Mouse (Mus musculus): Measurements from ENCODE around the gene Msh5. TPM values are rescaled to one million over a fixed set of nuclear protein-coding genes. Genes with fewer than 3 reads are reported as not detected.
"Not testable (repeated sequence)": the region's sequence is repeated elsewhere in the genome, so short reads cannot be mapped to it uniquely, and the experiment has no call there.

Gene Msh5
- total RNA-seq, 2 experiments from 2014 or later: 0.76 to 0.96 TPM

- DNase-seq (ENCODE audit: low spot score in 2 of 2): no peak
- intact Hi-C loops (cut with DNase I): no loop called here
These were observed 35.1 kb downstream of the Msh5 start for GRCm38 (mm10) chr17:35011440-35011839.

DNA sequence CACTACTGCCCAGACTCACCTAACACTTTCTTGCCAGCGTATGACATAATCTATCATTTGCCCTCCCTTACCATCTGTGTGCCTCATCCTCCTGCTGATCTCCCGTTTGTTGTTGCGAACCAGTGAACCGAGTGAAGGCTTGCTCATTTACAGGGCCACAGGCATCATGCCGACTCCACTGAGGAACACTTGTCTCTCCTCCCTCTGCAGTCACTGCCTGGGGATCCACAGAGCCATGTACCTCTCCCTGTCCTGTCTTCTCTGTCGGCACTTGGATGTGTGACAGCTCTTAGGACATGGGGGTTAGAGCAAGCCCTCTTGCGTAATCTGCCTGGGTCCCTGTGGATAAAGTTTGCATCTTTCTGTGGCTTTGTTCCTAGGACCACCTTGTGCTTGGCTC lies 37.0 kb downstream of the Msh5 start:
- no peak for DNase-seq (ENCODE audit: low spot score in 2 of 2)
- intact Hi-C loops (cut with DNase I): no loop called here

GRCm38 (mm10) chr17:35007387-35007991 lies 39.1 kb downstream of the Msh5 start:
- DNase-seq (ENCODE audit: low spot score in 2 of 2): no peak
- intact Hi-C loops (cut with DNase I): no loop called here

GRCm38 (mm10) chr17:35005902-35006301 lies 40.6 kb downstream of the Msh5 start:
- intact Hi-C loops (cut with DNase I); DNase-seq (ENCODE audit: low spot score in 2 of 2): not testable (repeated sequence)

DNA sequence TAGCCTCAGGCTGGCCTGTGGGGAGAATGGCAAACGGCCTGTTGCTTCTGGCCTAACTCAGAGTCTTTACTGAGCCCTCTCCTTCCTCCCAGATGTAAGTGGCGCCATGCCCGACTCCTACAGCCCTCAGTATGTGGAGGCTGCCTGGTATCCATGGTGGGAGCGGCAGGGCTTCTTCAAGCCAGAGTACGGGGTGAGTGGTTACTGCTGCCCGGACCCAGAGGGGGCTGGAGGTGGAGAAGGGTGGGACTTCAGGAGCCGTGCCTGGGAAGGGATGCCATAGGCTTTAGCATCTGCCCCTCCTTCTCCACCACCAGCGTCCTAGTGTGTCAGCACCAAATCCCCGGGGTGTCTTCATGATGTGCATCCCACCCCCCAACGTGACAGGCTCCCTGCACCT lies 41.4 kb downstream of the Msh5 start:
- intact Hi-C loops (cut with DNase I): no loop called here
- DNase-seq (ENCODE audit: low spot score in 2 of 2): no peak

DNA sequence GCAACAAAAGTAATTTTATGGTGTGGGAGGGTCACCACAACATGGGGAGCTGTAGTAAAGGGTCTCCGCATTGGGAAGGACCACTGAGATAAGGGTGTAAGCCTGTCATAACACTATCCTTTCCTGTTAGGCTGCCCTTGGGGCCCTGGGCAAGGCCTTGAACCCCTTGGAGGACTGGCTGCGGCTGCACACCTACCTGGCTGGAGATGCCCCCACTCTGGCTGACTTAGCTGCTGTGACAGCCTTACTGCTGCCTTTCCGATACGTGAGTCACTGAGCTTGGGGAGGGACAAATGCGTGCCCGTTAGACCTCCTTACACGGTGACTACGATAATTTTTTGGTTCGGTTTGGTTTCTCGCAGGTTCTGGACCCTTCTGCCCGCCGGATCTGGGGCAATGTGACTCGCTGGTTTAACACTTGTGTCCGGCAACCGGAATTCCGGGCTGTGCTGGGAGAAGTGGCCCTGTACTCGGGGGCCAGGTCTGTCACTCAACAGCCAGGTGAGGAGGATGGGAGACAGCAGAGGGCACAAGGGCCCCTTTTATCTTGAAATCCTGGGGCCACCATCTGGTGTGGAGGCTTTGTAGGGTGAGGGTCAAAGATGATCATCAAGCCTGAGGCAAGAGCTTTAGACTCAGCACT lies 42.3 kb downstream of the Msh5 start:
- no peak for DNase-seq (ENCODE audit: low spot score in 2 of 2)
- intact Hi-C loops (cut with DNase I): loop anchor here (5.0 kb wide), 1 partner anchor 238 kb away; the partner anchor contains the start of gene Ddx39b

- intact Hi-C loops (cut with DNase I): loop anchor here (5.0 kb wide), 1 partner anchor 239 kb away; the partner anchor contains the start of gene Ddx39b
- DNase-seq (ENCODE audit: low spot score in 2 of 2): no peak
These were observed 43.3 kb downstream of the Msh5 start for GRCm38 (mm10) chr17:35003022-35003838.

DNA sequence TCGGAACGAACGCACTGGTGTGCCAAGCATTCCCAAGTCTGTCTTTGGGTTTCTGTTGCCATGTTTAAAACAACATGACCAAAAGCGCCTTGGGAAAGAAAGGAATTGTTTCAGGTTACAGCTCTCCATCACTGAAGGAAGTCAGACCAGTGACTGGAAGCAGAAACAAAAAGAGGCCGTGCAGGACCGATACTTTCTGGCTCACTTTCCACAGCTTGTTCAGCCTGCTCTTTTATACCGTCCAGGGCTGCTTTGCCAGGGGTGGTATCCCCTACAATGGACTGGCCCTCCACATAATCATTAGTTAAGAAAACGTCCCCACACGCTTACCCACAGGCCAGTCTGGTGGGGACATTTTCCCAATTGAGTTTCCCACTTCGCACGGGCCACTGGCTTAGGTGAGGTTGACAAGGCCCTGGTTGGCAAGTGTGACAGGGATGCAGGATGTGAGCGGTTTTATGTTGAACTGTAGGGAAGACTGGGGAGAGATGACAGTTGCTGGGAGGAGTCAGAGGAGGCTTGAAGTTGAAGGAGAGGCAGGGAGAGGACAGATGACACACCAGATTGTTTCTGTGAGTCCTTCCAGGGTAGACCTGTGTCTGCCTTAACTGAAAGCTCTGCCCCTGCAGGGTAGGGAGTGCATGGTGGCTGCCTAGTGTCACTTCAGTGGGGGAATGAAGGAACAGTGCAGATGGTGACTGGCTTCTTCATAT lies 44.2 kb downstream of the Msh5 start:
- intact Hi-C loops (cut with DNase I): loop anchor here (5.0 kb wide), 1 partner anchor 240 kb away; the partner anchor contains the start of gene Ddx39b
- DNase-seq (ENCODE audit: low spot score in 2 of 2): no peak

DNA sequence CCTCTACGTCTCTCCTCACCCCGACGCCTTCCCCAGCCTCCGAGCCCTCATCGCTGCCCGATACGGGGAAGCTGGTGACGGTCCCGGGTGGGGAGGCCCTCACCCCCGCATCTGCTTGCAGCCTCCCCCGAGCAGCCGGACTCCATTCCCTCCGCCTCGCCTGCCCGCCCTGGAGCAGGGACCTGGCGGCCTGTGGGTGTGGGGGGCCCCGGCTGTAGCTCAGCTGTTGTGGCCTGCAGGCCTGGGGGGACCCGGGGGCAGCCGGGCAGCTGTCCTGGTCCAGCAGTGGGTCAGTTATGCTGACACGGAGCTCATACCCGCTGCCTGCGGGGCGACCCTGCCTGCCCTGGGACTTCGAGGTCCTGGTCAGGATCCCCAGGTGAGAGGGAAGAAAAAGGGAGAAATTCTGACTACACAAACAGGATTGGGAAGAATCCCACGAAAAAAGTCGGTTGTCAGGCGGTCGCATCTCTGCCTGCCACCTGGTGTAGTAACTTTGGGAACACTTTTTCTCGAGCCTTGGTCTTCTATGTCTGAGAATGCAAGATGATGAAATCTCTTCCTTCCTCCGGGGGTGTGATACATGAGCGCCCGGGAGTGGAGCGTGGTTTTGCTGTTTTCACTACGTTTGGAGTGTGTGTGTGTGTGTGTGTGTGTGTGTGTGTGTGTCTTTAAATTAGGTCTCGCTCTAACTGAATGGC lies 44.9 kb downstream of the Msh5 start:
- DNase-seq (ENCODE audit: low spot score in 2 of 2): peak; percentile 21 to 55
- intact Hi-C loops (cut with DNase I): loop anchor here (5.0 kb wide), 1 partner anchor 241 kb away; the partner anchor contains the start of gene Ddx39b

- peak; percentile 77 to 85 for DNase-seq (ENCODE audit: low spot score in 2 of 2)
- intact Hi-C loops (cut with DNase I): loop anchor here (5.0 kb wide), 1 partner anchor 241 kb away; the partner anchor contains the start of gene Ddx39b
These were observed 45.7 kb downstream of the Msh5 start, which contains the start of gene Vars for GRCm38 (mm10) chr17:35000717-35001451. Gene Vars, plus strand, starts transcription at chr17:35000987.

- DNase-seq (ENCODE audit: low spot score in 2 of 2): not testable (repeated sequence)
- intact Hi-C loops (cut with DNase I): loop anchor here (2.0 to 5.0 kb wide), 2 partner anchors 15 to 242 kb away; partner anchors contain the start of gene Ddx39b
These were observed 46.5 kb downstream of the Msh5 start for GRCm38 (mm10) chr17:34999871-35000716.

DNA sequence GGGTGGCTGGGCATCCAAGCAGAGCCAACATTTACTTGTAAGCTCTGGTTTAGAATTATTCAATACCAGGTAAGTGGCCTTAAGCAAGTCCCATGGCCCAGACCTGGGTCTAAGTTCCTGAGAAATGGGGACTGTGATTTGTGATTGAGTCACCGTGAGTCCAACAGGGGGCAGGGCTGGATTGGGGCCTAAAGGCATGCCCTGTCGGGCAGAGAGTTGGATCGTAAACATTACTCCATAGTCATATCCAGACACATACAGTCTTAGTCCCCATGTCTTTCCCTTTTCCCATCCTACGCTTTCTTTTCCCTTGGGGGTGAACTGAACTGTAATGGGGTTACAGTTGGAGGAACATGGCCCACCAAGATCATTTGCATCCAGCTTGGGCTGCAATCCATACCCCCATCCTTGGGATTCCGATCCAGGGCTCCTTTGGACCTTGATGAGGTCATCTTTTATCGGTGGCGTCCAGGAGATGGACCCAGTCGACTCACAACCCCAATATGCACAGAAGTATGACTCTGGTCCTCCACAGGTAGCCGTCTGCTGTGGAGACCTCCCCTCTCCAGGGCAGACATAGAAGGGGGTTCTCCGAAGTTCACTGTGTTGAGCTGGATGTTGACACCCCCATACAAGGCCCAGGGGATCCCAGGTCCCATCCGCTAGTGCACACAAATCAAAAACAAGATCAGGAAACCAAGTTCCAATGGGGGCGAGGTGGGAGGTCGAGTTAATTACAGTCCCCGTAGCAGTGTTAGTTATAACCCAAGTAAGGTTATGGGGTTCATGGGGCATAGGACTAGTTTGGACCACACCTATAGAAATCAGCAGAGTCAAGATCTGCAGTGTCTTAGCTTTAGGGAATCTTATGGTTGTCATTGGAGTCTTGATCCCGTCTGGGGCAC lies 47.8 kb downstream of the Msh5 start:
- intact Hi-C loops (cut with DNase I): loop anchor here (2.0 kb wide), 1 partner anchor 14 kb away; no protein-coding TSS in a partner anchor
- no peak for DNase-seq (ENCODE audit: low spot score in 2 of 2)

GRCm38 (mm10) chr17:34997142-34997483 lies 49.4 kb downstream of the Msh5 start:
- intact Hi-C loops (cut with DNase I): no loop called here
- DNase-seq (ENCODE audit: low spot score in 2 of 2): no peak

DNA sequence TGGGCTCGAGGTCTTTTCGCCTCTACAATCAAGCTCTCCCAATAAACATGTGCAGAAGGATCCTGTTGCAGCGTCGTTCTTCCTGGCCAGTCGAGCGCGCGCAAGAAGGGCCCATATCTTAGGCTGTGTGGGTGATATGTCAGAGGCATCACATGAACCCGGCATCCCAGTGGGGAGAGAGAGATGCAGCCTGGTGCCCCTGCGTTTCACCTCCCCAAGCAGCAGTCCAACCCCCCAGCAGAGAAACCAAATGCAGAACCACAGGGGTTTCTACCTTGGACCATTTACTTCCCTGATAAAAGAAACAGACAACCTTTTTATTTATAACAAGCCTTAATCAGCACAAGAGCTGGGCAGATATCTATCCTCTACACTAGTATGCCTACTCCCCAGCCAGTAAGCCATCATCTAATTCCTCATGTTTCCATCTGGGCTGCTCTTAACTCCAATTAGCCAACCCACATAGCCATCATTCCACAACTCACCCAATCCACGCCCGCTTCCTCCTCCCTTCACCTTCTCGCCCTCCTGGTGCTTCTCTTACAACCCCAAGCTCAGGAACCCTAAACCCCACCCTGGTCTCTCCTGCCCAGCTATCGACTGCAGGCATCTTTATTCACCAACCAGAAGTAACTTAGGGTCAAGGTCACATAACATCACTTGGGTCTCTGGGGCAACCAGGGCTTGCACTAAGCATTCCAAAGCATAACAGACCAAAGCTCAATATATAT lies 50.0 kb downstream of the Msh5 start:
- no peak for DNase-seq (ENCODE audit: low spot score in 2 of 2)
- intact Hi-C loops (cut with DNase I): no loop called here

- intact Hi-C loops (cut with DNase I): not testable (repeated sequence)
These were observed 50.6 kb downstream of the Msh5 start for GRCm38 (mm10) chr17:34995927-34996326.

GRCm38 (mm10) chr17:34995192-34995591 lies 51.4 kb downstream of the Msh5 start:
- DNase-seq (ENCODE audit: low spot score in 2 of 2); intact Hi-C loops (cut with DNase I): not testable (repeated sequence)

More at GRCm38 (mm10) chr17:34995927-34996326, 50.6 kb downstream of the Msh5 start:
- DNase-seq (ENCODE audit: low spot score in 2 of 2): not testable (repeated sequence)
